In the genomic region with DNA sequence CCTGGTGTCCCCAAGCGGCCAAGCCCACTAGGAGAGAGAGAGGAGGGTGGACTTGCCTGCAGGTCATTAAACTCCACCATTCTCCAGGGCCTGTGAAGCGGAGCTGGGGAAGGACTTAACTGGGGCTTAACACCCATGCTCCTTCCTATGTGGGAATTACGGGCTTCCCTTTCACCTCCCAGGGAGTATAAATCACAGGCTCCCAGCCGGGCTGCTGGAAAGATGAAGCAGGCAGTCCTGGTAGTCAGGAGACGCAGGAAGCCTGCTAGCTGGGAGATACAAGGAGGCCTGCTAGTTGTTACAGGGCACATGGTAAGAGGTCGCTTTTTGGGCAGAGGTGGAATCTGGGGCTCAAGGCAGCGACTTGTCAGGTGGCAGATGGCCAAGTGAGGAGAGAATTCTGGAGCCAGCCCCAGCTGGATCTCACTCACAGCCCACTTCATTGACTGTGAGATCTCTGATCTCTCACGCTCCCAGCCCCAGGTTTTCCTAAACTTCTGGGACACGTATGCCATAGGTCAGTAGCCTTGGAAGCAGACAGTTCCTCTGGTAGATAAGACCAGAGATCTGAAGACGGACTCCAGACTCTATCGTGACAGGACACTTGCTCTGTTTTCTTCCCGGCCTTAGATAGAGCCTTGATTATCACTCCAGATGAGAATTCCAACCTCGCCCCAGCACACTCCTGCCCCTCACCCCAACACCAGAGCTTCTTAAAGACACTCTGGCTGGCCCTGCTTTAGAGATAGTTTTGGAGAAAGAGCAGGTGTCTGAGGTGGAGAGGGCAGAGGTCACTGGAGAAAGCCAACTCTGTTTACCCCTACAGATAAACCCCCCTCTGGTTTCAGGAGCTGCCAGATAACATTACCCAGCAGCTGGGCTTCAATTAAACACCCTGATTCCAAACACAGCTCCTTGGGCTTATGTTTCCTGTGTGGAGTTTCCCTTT, we compare ENCODE assay signal across 9 mouse cellular contexts. TPM values are rescaled to one million over a fixed set of nuclear protein-coding genes. Genes with fewer than 3 reads are reported as not detected.
DNase-seq lines count a peak whose midpoint lies in the region; ATAC-seq and TF ChIP-seq lines count a peak whose summit lies in the region.
"Had no signal": no experiment of that assay in that cellular context is flagged by ENCODE, and none has a peak within 500 bp of the region (broad histone marks: within the 10 kb centered on the region; RNA-seq: fewer than 3 reads in every experiment).

No protein-coding gene starts in this region.

- 14% methylated on average over 13 of the region's 13 CpGs for WGBS in lung, embryonic 14.5 days
- WGBS in lung, adult 2 months, result 42% methylated on average over 13 of the region's 13 CpGs
- WGBS in heart, embryonic 10.5 days, result 9% methylated on average over 13 of the region's 13 CpGs
- WGBS in limb, embryonic 12.5 days, result 14% methylated on average over 13 of the region's 13 CpGs
- 32% methylated on average over 13 of the region's 13 CpGs for WGBS in stomach, embryonic 16.5 days

- no peak overlapping the region for H3K9ac ChIP-seq in lung, embryonic 14.5 days
- H3K9ac ChIP-seq in limb, embryonic 12.5 days (replicated peaks), result no peak overlapping the region; the same call in 1 of the 2 replicates
- peak overlapping the region; percentile 42; the same call in 1 of the 2 replicates for H3K9ac ChIP-seq in stomach, embryonic 16.5 days (ENCODE audit: low read length)

- H3K4me3 ChIP-seq in lung, embryonic 14.5 days (ENCODE audit: low read depth, low read length), result no peak overlapping the region
- no peak overlapping the region for H3K4me3 ChIP-seq in lung, adult 2 months (replicated peaks; ENCODE audit: extremely low read depth, low read depth, low read length)
- peak overlapping the region; percentile 9; the same call in 1 of the 2 replicates for H3K4me3 ChIP-seq in heart, embryonic 10.5 days
- no peak overlapping the region for H3K4me3 ChIP-seq in limb, embryonic 12.5 days (replicated peaks)
- no peak overlapping the region for H3K4me3 ChIP-seq in stomach, embryonic 16.5 days (replicated peaks; ENCODE audit: low read length)

- no peak for TF ChIP-seq CTCF in lung, embryonic 14.5 days (IDR thresholded peaks at IDR 0.05; ENCODE audit: low read depth)
- no peak for TF ChIP-seq CTCF in lung, adult 2 months (IDR thresholded peaks at IDR 0.05; ENCODE audit: insufficient read depth, low read length)

- 0 out of 2 replicates have a peak, but pooled peaks cover 3% of the 10 kb centered on the region for H3K36me3 ChIP-seq in lung, embryonic 14.5 days (ENCODE audit: insufficient read depth)
- peaks cover 12% of the 10 kb centered on the region; the same call in 1 of the 2 replicates for H3K36me3 ChIP-seq in heart, embryonic 10.5 days
- peaks cover 5% of the 10 kb centered on the region; the same call in 1 of the 2 replicates for H3K36me3 ChIP-seq in limb, embryonic 12.5 days
- H3K36me3 ChIP-seq in stomach, embryonic 16.5 days (ENCODE audit: control insufficient read depth, insufficient read depth, low read length), result no peaks in the 10 kb centered on the region

- TF ChIP-seq POLR2A in lung, adult 2 months (IDR thresholded peaks at IDR 0.05; ENCODE audit: borderline replicate concordance, extremely low read depth, low read depth, low read length), result no peak

- no peaks in the 10 kb centered on the region for H3K27me3 ChIP-seq in lung, embryonic 14.5 days (ENCODE audit: insufficient read depth, low read length)
- H3K27me3 ChIP-seq in heart, embryonic 10.5 days (ENCODE audit: insufficient read depth, poor library complexity, severe bottlenecking), result no peaks in the 10 kb centered on the region
- H3K27me3 ChIP-seq in limb, embryonic 12.5 days, result peaks cover 18% of the 10 kb centered on the region; the same call in 1 of the 2 replicates
- no peaks in the 10 kb centered on the region for H3K27me3 ChIP-seq in stomach, embryonic 16.5 days (ENCODE audit: control insufficient read depth, insufficient read depth, low read length)

- peak; percentile 90 for DNase-seq in lung, embryonic 14.5 days
- no peak for DNase-seq in lung, adult 2 months
- DNase-seq in heart, embryonic 10.5 days (ENCODE audit: low spot score), result peak; percentile 85
- no peak for DNase-seq in testis, postnatal 14 days (ENCODE audit: low spot score)
- no peak for DNase-seq in adrenal gland, postnatal 36 days
- DNase-seq: cerebellum, adult 11-12 months; gastrocnemius, postnatal 36 days had no signal

- peak overlapping the region; percentile 54 for H3K27ac ChIP-seq in lung, embryonic 14.5 days (ENCODE audit: low read depth)
- peak overlapping the region; percentile 73 for H3K27ac ChIP-seq in heart, embryonic 10.5 days
- H3K27ac ChIP-seq in limb, embryonic 12.5 days, result no peak overlapping the region
- H3K27ac ChIP-seq in stomach, embryonic 16.5 days (ENCODE audit: low read length), result peak overlapping the region; percentile 42; the same call in 1 of the 2 replicates

- H3K4me2 ChIP-seq in lung, embryonic 14.5 days, result peak overlapping the region; percentile 0; the same call in 1 of the 2 replicates
- H3K4me2 ChIP-seq in limb, embryonic 12.5 days, result no peak overlapping the region
- H3K4me2 ChIP-seq in stomach, embryonic 16.5 days (ENCODE audit: low read depth, low read length), result no peak overlapping the region

- peaks cover 49% of the 10 kb centered on the region for H3K4me1 ChIP-seq in lung, embryonic 14.5 days (ENCODE audit: insufficient read depth)
- peaks cover 18% of the 10 kb centered on the region for H3K4me1 ChIP-seq in lung, adult 2 months (ENCODE audit: control insufficient read depth, insufficient read depth, low read length)
- H3K4me1 ChIP-seq in heart, embryonic 10.5 days, result peaks cover 74% of the 10 kb centered on the region
- peaks cover 31% of the 10 kb centered on the region for H3K4me1 ChIP-seq in limb, embryonic 12.5 days (replicated peaks)
- H3K4me1 ChIP-seq in stomach, embryonic 16.5 days (ENCODE audit: control insufficient read depth, insufficient read depth, low read length), result peaks cover 39% of the 10 kb centered on the region

- H3K9me3 ChIP-seq in lung, embryonic 14.5 days (ENCODE audit: low read depth, low read length), result no peaks in the 10 kb centered on the region
- no peaks in the 10 kb centered on the region for H3K9me3 ChIP-seq in heart, embryonic 10.5 days
- H3K9me3 ChIP-seq in limb, embryonic 12.5 days, result no peaks in the 10 kb centered on the region
- H3K9me3 ChIP-seq in stomach, embryonic 16.5 days (replicated peaks; ENCODE audit: control insufficient read depth, low read length), result no peaks in the 10 kb centered on the region

- ATAC-seq in lung, embryonic 14.5 days (ENCODE audit: insufficient read depth), result peak; percentile 50; the same call in 1 of the 2 replicates
- 0 out of 2 replicates have a peak, but pooled peaks have one; percentile 9 for ATAC-seq in limb, embryonic 12.5 days (ENCODE audit: insufficient number of reproducible peaks, insufficient read depth, low FRiP score, low TSS enrichment, low read depth)
- no peak for ATAC-seq in stomach, embryonic 16.5 days (ENCODE audit: insufficient read depth, low FRiP score)

RNA-seq across cellular contexts. Expression of a gene that starts 36.1 kb away (rescaled TPM):
- 10.2 and 12.0 TPM in 2 replicates for polyA plus RNA-seq in lung, embryonic 14.5 days (2014; fragmentation: Nextera tagmentation; extraction: Ambion mirVana)
- polyA plus RNA-seq in lung, adult 2 months (2012; rRNA removed), result 36.9 and 40.9 TPM in 2 replicates
- polyA plus RNA-seq in heart, embryonic 10.5 days (2016; fragmentation: Nextera tagmentation; extraction: Ambion mirVana), result 3.4 and 3.9 TPM in 2 replicates
- 6.8 and 7.7 TPM in 2 replicates for polyA plus RNA-seq in limb, embryonic 12.5 days (2016; fragmentation: Nextera tagmentation; extraction: Ambion mirVana)
- polyA plus RNA-seq in stomach, embryonic 16.5 days (2015; fragmentation: Nextera tagmentation; extraction: Ambion mirVana), result 6.3 and 6.6 TPM in 2 replicates
- total RNA-seq in adrenal gland, postnatal 36 days (2021), result 10 to 100 TPM; 46.5 to 65.9 TPM

Comparison
In these comparisons a context has a peak if more than half of its experiments do, and no peak if none do; other contexts are left out.
1. DNase-seq: peak in lung, embryonic 14.5 days (single experiment) and heart, embryonic 10.5 days (single experiment); none in lung, adult 2 months (single experiment), testis, postnatal 14 days (single experiment) and adrenal gland, postnatal 36 days (0 of 2).